Mouse (Mus musculus) kidney, adult 18-20 months (tissue): Measurements from ENCODE around the gene Rfxap.

Source experiments
- DNase-seq: peaks from one replicate; pipeline ENCODE4 v3.0.0; 2021

Rfxap gene

GRCm38 (mm10) chr3:54807666-54808217 is at the start of gene Rfxap:
Gene Rfxap (minus strand): TSS chr3:54807791.
- peak; percentile 97 for DNase-seq

DNA sequence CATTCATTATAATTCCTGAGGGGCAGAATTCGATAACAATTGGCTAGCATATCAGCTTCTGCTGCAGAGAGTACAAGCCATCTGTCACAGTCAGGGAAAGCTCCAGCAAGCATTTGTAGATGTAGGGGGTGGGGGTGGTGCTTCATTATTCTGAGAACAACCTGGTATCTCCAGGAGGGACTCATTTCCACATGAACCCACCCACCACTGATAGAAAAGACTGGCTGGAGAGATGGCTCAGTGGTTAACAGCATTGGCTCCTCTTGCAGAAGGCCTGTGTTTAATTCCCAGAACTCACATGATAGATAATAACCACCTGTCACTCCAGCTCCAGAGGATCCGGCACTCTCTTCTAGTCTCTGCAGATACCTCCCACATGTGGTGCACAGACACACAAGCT is 27.8 kb upstream of the Rfxap start:
- no peak for DNase-seq

GRCm38 (mm10) chr3:54832491-54832890 is 24.9 kb upstream of the Rfxap start:
- DNase-seq = no peak

DNA sequence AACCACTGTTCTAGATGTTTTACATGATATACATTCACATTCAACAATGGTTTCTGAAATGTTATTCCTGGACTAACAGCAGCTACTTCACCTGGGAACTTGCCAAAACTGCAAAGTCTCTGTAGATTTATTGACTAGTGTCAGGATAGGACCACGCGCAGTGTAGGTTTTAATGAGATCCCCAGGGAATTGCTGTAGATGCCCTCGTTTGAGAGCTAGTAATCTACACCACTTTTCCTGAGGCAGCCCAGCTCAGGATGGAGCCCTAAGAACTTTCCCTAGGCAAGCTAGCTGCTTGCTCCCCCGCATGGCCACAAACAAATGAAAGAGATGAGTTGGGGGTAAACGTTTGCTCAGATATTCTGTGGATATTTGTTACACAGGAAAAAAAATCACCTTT is 14.9 kb upstream of the Rfxap start:
- no peak for DNase-seq

DNA sequence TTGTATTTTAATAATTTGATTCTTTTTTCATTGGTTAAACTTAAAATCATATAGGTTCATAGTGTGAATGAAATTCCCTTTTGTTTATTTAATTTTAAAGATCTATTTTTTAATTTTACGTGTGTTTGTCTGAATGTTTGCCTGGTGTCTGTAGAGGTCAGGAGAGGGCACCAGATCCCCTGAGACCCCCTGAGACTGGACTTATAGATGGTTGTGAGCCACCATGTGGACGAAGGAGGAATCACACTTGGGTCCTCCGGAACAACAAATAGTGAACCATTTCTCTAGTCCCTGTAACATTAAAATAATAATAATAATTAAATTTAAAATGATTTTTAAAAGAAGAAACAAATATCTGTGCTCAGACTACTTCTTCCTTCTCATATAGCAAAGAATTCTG is 7.7 kb upstream of the Rfxap start:
- peak; percentile 29 for DNase-seq

DNA sequence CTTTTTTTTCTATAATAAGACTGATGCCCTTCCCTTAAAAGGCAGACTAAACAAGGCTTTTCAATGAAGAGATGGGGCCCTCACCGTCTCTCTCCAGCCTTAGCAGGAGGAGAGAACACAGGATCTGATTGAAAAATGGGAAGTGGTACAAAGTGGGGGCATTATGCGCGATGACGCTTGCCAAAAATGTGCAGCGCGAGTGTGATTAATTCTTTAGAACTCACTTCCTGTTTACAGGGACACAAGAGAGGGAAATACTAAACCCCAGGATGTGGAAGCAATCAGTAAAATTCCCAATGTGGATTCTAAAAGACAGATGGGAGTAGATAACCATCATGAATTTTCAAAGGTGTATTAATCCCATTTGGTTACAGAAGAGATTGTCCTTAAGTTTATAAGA is 7.0 kb upstream of the Rfxap start:
- DNase-seq = no peak

DNA sequence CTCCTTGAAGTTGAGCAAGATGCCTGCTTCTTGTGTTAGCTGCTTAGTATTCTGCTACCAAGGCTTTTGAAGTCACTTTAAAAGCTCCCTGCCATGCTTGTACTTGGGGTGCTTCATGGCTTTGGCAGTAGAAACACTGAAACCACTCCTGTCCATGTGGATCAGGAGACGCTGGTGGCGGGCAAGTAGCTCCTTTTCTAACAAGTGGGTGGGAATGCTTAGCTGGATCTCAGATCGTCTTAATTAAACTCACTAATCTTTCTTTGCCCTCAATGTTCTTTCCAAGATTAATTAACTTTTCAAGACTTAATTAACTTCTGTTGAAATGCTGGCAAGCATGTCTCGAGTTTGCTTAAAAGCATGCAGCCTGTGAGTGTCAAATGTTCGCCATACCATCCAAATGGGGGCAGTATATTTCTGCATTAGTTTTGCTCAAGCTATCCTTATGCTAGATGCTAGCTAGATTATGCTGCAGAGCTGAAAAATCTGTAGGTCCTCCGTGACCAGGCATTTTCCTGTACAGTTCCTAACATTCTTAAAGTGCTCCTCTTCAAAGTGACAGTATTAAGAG is 5.9 kb upstream of the Rfxap start:
- DNase-seq = no peak

GRCm38 (mm10) chr3:54811616-54812015 is 4.0 kb upstream of the Rfxap start:
- no peak for DNase-seq

- no peak for DNase-seq
Observed at GRCm38 (mm10) chr3:54809111-54809510, 1.5 kb upstream of the Rfxap start.

GRCm38 (mm10) chr3:54807061-54807661 is 430 bp downstream of the Rfxap start:
- no peak for DNase-seq

GRCm38 (mm10) chr3:54803713-54804112 is 3.9 kb downstream of the Rfxap start:
- no peak for DNase-seq

DNA sequence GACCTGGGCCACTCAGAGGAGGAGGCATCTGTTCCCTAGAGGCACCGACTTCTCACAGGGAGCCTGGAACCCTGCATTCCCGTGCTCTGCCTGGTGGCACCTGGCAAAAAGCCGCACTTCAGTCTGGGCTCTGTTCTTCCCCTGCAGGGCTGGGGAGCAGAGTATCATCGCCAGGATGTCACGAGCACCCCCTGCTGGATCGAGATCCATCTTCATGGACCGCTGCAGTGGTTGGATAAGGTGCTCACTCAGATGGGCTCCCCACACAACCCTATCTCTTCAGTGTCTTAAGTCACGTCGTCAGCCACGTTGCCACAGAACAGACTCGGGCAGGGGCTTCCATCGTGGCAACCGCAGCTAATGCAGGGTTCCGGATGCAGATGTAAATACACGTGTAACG is 10.4 kb downstream of the Rfxap start:
- DNase-seq = peak; percentile 60

GRCm38 (mm10) chr3:54795806-54796205 is 11.8 kb downstream of the Rfxap start:
- DNase-seq = no peak

DNA sequence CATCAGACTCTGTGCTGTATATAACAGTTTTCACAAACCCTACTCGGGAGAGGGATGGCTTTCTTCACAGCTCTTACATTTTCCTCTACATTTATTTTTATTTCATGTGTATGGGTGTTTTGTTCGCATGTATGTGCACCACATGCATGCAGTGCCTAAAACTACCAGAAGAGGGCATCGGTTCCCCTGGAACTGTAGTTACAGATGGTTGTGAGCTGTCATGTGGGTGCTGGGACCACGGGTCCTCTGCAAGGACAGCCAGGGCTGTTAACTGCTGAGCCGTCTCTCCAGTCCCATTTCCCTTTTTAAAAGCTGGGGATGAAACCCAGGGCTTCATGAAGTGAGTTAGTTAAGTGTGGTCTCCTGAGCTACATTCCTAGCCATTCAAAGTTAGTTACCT is 12.2 kb downstream of the Rfxap start:
- DNase-seq = no peak

DNA sequence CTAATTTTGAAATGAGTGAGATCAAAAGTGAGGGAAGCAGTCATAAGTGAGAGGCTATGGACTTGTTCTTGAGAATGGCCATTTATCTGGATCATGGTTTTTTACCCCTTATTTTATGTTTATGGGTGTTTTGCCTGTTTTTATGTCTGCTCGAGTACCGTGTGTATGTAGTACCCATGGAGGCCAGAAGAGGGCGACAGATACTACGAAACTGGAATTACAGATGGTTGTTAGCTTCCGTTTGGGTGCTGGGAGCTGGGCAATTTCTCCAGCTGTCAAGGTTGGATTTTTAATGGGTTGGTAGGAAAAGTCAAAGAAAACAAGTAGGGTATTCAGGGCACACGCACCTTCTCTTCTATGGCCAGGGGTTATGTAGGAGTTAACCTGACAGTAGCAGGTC is 13.8 kb downstream of the Rfxap start:
- no peak for DNase-seq

- no peak for DNase-seq
Observed at GRCm38 (mm10) chr3:54791822-54792677, 15.5 kb downstream of the Rfxap start.

DNA sequence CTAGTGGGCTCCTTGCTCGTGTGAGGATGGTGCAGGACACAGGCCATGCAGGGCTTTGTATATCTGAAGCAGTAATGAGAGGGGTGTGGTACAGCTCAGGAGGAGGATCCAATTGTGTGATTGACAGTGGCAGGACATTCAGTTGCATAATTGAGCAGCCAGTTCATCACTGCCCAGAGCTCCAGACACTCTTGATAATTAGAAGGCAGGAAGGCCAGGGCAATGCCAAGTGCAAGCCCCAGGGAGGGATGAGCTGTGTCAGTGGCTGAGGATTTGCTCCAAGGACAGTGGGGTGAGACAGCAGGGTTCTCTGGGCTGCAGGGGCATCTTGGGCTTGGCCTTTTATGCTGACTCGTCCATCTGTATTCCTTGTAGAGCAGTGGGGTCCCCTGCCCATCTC is 17.0 kb downstream of the Rfxap start:
- DNase-seq = no peak

GRCm38 (mm10) chr3:54775989-54776631 is 31.5 kb downstream of the Rfxap start:
- no peak for DNase-seq

DNA sequence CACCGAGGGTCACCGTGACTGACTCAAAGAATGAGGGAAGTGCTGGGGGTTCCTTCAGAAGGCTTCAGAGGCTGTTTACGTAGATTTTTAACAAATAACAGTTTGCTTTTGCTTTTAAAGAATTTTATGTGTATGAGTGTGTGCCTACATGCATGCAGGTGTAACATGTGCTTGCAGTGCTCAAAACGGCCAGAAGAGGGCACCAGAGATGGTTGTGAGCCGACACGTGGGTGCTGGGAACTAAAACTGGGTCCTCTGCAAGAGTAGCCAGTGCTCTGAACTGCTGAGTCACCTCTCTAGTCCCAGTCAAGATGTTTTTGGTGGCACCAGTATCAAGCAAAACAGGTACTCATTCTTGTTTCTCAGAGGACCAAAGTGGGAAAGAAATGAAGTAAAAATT is 34.0 kb downstream of the Rfxap start:
- no peak for DNase-seq

DNA sequence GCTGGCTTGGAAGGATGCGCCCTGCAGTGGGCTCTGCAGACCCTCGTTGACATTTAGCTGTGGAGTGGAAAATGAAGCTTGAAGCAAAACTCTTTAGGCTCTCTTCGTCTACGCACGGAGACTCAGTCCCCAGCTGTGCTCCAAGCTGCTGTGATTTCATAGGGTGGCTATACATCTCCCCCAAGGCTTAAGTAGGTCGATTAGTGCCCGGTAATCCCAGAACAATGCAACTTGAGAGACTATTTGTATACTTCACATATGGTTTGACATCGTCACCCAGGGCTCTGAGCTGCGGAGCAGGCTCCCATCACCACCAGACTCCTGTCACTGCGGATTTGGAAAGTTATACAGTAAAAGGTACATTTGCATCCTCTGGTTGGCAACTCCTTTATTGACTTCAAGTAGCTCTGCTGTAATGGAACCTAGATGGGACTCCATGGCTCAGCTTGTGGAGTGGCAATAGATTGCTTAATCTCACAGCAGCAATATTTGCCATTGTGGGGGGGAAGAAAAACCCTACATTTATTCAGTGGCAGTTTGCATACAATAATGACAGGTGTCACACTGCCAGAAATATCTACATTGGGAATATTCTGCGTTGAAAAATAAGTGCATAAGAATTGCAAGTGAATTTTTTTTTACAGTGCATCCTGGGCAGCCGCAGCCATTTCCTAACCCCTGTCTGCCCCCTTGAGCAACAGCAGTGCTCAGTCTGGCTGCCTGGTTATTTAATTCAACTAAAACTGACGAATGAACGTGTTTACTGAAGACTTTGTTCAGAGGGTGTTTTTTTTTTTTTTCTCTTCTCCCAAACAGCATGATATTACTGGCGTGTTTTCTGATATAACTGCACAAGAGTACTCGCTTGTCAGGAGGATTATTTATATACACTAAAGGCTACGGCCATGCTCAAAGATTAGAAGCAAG is 38.0 kb downstream of the Rfxap start:
- DNase-seq = no peak

GRCm38 (mm10) chr3:54768592-54768991 is 39.0 kb downstream of the Rfxap start:
- no peak for DNase-seq

GRCm38 (mm10) chr3:54766811-54767210 is 40.8 kb downstream of the Rfxap start:
- DNase-seq = no peak
